Mouse (Mus musculus) kidney, postnatal 25 days (tissue): ENCODE measurements around the gene Gamt.
A peak's percentile ranks its signal among the peaks of the same experiment; 100 is the strongest.

Experiments used
- DNase-seq, 2 experiments: peaks; one replicate each; pipeline ENCODE4 v3.0.0; 2021; ENCODE audit warnings: mixed read lengths in 2 of 2

The Gamt gene

DNA sequence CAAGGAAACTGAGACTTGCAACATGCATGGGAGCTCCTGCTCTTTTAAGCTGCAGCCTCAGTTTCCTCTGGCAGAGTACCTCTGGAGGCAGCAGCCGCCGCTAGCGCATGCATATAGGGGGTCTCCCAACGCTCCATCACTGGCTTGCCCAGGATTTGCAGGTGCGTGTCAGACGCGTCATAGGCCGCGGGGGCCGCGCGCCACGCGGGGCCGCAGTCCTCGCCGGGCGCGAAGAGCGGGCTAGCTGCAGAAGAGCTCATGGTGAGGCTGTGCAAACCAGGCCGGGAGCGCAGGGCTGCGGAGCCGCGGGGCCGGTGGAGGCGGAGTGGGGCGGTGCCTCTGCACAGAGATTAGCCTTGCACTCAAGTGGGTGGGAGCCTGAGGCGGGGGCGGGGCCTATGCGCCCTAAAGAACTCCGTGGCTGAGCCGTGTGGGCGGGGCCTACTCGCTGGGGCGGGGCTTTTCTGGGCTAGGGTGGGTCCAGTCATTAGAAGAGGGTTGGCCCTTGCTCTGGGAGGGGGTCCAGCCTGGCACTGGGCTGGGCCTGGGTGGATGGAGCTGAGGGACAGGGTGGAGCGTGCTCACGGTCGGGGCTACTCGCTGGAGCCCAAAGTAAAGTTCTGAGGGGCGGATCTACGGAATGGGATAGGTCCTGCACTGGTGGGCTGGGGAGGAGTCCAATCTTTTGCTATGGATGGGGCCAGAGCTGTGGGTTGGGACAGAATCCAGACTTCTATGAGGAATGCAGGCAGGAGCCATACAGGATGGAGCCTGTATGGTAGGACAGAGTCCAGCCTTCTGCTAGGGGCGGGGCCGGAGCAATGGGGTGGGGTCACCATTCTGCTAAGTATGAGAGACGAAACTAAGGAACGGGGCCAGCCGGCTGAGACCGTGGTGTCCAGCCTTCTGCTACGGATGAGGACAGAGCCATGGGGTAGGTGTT, at the start of gene Gamt, which contains the start of gene Dazap1:
Gamt (minus strand) TSS at position 371 of the 943 bp plus-strand sequence.
Dazap1 (plus strand) TSS at position 845 of the 943 bp plus-strand sequence.
- DNase-seq: peak; percentile 98 to 99

DNA sequence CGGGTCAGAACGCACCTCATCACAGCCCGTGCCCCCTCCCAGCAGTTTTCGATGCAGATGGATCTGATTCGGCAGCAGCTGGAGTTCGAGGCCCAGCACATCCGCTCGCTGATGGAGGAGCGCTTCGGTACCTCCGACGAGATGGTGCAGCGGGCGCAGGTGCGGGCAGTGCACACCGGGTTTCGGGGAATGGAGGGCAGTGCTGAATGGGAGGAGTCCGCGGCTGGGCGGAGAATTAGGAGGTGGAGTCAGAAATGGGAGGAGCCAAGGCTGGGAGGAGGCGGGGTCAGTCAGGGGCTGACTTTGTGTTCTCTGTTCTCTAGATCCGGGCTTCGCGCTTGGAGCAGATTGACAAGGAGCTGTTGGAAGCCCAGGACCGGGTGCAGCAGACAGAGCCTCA, 44.0 kb upstream of the Gamt start:
- DNase-seq: peak in 1 of 2 experiments; percentile 56

DNA sequence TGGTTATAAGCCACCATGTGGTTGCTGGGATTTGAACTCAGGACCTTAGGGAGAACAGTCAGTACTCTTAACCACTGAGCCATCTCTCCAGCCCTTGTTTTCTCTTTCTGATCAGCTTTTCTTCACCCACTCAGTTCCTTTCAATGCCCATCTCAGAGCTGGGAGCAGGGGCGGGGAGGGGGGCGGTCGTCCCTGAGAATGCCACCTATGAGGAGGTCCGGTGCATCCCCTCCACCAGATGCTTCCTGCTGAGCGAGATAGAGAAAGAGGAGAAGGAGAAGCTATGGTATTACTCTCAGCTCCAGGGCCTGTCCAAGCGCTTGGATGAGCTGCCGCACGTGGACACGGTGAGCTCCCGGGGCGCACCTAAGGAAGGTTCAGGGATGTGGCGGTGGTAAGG, 43.6 kb upstream of the Gamt start:
- DNase-seq: no peak

DNA sequence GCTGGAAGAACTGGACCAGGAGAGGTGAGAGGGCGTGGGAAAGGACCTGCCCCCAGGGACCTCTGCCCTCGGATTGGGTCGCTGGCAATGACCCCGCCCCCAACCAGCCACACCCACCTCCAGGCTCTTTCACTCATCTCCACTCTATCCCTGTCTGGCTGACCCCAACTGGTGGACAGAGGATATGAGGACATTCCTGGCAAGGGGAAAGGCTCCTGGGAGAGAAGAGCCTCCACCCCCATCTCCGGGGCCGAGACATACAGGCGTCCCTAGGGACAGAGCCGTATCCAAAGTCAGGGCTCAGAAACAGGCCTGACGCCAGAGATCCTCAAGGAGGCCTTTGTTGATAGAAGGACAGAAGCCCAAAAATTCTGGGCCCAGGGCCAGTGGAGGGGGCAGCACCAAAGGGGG, 41.7 kb upstream of the Gamt start:
- peak; percentile 77 to 84 for DNase-seq

DNA sequence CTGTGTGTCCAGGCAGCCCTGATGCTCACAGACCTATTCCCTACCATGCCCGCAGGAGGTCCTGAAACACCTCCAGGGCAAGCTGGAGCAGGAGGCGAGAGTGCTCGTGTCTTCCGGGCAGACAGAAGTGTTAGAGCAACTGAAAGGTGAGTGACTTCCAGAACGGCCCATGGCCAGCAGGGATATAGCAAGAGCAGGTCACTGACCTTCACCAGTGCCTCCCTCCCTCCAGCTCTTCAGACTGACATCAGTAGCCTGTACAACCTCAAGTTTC, 41.2 kb upstream of the Gamt start:
- no peak for DNase-seq

DNA sequence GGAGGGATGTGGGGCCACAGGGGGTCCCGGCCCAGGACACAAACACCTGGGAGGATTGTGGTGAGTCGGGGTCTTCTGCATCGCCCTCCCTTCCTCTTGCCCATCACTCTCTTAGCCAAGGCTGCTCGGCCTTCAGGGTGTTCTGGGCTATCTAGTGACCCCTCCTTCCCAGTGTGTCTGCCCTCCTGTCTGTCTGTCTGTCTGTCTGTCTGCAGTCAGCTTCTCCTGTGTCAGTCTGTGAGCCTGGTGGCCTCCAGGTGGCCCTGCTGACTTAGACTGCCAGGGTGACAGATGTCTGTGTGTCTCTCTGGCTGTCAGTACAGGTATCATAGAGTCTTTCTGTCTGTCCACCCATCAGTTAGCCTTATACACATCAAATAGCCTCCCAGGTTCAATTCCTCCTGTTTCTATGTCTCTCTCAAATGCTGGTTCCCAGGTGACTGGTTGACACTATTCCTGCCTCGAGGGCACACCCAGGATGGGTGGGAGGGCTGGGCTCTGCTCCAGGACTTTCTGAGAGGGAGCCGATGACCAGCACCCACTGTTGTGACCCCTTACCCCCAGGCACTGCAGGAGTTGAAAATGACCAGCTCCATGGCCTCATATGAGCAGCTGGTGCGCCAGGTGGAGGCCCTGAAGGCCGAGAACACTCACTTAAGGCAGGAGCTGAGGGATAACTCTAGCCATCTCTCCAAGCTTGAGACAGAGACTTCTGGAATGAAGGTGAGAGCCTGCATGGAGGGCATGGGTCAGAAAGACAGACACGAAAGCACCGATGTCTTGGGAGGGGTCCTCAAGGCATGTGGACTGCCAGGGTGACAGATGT, 40.7 kb upstream of the Gamt start:
- no peak for DNase-seq

DNA sequence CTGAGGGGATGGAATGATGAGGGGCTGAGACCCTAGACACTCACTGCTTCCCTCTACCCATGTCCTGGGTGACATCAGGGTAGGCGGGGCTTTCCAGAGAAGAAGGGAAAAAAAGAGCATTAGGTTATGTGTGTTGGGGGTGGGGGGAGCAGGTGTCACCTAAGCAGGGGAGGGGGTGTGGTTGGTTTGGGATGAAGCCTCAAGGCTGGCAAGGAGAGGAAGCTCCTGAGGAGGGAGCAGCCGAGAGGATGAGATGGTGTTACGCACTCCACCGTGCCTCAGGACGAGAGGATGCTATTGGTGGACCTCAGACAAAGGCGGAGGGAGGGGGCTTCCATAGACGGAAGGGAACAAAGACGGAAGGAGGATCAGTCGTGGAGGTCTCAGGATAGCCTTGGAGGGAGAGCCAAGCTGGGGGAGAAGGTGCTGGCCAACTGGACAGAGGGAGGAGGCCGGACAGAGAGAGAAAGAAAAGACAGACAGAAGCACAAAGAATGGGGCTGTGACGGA, 39.9 kb upstream of the Gamt start:
- no peak for DNase-seq

DNA sequence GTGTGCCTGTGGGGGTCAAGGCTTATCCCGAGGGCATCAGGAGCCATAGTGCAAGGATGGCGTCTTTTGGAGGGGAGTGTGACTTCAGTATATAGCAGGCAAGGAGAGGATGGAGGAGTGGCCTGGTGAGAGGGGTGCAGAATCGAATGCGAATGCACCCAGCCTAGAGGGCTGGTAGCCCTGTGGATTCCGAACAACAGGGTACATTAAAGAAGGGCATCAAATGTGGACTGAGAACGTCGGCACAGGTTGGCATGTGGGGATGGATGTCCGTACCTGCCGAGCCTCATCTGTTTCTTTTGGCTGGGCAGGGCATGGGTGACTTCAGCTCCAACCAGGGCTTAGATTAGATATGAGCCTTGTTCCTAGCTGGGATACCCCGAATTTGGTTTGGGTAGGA, 39.0 kb upstream of the Gamt start:
- no peak for DNase-seq

DNA sequence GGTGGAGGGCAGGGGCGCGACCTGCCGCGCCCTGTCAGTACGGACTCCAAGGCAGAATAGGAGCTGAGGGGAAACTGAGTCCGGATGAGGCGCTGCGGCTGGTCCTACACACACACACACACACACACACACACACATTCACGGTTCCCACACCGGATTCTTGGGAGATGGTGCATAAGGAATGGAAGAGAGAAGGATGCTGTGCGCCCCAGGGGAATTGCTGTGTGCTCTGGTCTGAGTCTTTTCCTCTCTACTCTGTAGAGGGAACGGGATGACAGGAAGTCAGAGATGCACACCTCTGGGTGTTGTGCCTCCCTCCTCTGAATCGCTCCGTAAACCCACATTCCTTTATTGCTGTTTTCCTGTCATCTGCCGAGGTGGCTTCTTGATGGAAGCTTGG, 38.5 kb upstream of the Gamt start:
- DNase-seq: no peak

DNA sequence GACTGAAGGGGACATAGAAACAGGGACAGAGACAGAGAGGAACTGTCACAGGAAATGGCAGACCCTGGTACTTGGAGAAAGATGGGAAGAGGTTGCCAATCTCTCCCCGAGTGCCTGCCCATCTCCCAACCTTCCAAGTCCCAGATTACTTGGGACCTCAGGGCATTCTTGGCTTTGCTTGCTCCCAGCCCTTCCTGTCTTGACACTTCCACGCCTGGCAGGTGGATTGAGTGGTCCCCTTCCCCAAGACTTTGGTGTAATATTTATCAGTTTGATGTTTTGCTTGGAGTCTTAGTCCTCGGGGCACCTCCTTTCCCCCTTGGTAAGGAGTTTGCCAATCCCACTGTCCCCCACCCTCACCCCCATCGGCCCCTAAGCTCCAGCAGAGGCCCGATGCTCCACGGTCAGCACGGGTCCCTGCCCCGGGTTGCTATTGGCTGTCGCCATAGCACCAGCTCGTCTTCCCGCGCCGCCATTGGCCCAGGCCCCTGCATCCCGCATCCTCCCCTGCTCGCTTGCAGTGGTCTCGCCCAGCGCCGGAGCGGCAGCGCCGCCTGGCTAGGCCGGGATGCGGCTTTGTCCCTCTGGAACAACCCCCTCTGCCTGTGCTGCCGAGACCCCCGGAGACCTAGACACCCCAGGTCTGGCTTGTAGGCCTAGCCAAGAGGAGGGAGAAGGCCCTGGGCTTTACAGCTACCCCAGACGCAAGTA, 37.9 kb upstream of the Gamt start:
- peak in 1 of 2 experiments; percentile 62 for DNase-seq

DNA sequence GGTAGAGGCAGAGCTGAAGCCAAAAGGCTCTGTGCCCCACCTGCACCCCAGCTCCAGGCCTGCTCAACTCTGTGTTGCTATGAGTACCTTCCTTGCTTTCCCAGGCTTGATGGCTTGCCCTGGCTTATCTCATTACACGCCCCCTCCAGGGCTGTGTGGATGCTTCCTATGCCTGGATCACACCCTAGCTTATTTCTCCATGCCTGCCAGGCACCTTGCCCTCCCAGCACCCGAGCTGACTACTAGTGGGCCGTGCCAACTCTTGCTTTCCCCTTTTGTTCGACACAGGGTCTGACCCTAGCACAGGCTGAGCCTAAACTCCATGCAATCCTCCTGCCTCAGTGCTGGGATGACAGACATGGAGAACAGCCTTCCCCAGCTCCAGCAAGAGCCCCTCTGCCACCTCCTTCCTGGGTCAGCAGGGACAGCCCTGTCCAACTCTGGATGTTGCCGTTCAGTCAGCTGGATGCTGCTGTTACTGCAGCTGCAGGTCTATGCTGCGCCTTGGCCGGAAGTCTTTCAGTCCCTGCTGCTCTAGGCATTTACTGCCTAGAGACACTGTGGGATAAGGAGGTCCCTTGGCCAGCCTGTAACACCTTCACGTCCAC, 36.8 kb upstream of the Gamt start:
- DNase-seq: no peak

DNA sequence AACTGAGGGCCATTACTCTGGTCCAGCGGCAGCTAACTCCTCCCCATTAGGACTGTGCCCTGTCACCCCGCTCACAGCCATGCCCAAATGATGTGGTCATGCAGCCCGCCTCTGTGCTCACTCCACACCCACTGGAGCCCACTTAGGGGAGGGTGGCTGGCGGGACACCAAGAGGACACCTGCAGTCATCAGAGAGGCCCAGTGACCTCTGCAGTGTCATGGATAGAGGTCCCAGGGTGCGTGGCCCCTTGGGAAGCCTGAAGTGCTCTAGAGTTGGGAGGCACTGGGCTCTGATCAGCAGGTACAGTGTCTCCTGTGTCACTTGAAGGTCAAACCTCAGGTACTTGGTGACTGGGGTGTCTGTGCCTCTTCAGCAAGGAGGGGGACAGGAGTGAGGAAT, 36.0 kb upstream of the Gamt start:
- no peak for DNase-seq

DNA sequence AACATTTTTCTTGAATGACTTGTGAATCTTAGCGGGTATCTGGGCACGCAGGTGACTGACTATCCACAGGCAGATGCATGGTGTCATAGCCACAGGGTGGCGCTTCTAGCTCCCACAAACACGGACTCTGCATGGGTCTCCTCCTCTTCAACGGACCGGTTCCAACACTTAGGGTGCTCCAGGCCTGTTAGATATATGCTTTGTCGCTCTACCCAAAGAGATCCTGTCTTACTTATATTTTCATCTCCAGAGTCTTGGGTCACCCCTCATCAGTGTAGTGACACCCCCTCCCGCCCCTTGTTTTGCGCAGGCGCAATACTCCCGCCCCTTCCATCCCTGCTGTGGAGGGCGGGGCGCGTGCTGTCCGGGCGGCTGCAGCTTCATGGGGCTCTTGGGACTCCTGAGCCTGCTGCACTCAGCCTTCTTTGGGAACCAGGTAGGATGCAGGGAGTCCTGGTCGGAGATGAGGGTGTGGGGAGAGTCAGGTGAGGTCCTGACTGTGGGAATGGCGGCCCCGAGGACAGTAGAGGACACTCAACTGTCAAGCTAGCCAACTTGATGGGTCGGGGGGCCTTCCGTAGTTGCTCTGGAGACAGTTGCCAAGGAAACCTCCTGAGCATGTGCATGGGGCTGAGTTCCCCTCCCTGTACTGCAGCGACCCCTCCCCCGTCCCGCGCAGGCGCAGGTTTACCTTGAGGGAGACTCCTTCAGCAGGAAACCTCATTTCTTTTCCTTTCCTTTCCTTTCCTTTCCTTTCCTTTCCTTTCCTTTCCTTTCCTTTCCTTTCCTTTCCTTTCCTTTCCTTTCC, 35.0 kb upstream of the Gamt start, which contains the start of gene Apc2:
Apc2 (plus strand) TSS at position 360 of the 808 bp plus-strand sequence.
- DNase-seq: peak; percentile 80 to 84

DNA sequence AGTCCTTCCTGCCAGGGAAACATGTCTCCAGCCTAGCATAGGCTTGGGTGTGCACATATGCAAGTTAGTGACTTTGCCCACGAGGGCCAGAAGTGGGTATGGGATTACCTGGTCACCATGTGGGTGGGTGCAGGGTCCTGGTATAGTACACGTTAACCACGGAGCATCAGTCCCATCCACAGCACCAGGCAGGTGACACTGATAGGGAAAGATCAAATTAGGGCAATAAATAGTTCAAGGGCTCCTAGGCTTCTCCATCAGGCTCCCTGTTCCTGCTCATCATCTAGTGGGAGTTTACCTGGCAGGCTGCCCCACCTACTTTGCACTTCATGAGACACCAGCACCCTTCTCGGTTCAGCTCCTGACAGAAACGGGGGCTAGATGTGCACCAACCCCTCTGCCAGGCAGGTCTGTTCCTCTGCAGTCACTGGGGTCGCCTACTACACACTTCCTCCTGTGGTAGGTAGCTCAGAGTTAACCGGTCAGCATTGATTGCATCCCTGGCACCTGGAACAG, 34.0 kb upstream of the Gamt start:
- DNase-seq: no peak

DNA sequence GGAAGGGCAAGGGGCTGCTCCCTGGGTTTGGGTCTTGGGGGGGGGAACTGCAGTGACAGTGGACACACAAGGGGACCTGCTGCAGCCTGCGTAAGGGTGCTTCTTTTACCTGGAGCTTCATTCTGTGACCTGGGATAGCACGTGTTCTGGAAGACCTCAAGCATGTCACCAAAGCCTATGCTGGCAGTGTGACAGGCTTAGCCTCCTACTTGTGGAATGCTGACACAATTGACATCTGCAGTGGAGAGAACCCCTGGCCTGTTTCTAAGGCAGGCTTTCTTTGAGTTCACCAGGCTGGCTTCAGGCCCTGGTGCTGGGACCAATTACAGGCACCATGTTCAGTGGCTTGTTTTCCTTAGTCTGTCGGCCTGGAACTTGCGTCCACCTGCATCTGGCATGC, 33.5 kb upstream of the Gamt start:
- no peak for DNase-seq

DNA sequence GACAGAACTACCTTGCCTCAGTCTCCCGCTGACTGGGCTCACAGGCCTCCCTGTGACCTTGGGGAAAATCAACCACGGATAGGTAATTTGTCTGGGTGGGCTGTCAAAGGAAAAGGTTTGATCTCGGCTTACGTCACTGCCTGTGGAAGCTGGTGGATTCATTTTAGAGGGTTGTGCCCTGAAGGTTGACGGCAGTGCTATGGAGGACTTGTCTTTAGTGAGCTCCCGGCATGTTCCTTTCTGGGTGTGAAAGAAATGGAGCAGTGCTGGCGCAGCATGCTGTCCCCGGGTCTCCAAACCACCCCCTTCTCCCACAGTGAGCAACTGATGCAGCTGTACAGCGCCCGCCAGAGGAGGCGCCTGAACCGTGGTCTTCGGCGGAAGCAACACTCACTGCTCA, 32.5 kb upstream of the Gamt start:
- DNase-seq: no peak

DNA sequence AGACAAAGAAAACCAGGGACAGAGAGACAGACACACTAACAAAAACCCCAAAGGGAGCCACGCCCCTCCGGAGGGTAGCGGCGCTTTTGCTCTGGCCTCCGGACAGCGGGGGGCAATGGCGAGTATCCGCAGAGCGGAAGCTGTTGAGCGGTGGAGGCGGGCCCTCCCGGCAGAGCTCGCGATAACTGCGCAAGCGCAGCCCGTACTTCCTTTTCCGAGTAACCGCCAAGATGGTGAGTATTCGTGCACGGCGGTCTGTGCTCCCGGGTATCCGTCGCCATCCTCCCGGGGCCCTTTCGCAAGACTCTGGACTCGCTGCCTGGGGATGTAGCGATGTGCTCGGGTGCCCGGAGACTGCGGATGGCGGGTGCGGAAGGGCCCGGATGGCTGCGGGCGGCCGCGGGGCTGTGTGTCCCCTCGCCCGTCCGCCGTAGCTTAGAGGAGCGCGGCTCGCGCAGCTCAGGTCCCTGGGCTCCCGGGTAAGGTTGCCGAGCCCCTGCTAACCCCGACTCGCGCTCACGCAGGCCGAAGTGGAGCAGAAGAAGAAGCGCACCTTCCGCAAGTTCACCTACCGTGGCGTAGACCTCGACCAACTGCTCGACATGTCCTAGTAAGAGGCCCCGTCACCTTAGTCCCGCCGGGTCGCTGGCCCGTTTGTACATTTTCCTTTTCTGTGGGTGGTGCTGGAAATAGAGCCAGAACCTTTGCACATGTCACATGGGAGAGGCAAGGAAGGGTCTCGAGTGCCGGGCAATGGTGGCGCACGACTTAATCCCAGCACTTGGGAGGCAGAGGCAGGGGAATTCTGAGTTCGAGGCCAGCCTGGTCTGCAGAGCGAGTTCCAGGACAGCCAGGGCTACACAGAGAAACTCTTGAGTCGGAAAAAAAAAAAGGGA, 31.7 kb upstream of the Gamt start, which contains the start of gene Rps15:
Rps15 (plus strand) TSS at position 203 of the 896 bp plus-strand sequence.
- DNase-seq: peak; percentile 96 to 97

DNA sequence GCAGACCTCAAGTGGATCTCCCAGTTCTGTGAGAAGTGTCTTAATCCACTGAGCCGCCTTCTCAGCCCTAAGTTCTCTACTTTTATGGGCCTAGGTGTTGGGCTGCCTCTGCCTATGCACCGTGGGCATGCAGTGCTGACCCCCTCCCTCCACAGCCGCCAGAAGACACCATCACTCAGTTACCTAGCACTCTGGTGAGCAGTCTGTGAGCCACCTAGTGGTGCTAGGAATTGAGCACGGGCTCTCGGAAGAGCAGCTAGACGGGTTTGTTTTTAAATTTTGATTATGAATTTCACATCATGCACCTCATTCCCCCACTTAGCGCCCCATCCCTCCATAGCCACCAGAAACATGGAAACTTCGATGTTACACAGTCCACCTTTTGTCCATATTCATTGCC, 27.8 kb upstream of the Gamt start:
- DNase-seq: no peak

DNA sequence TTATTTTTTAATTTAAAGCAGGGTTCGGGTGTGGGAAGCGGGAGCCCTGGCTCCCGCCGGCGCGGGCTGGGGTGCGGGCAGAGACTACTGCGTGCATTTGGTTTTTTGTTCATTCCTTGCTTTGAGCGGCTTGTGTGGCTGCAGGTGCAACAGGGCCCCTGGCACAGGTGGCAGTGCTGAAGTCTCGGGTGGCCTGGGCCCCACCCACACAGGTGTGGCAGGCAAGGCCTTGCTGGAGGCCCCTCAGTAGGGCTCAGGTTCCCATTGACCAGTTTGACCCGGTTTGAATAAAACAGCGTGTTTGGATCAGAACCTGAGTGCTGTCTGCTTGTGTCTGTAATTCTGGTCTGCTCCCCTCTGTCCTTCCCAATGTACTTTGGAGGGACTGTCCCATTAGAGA, 27.3 kb upstream of the Gamt start:
- DNase-seq: no peak
